Mouse (Mus musculus) B cell, adult 2 months (primary cell): ENCODE data around the gene Krtap11-1.

Source experiments
- DNase-seq, 2 experiments: peaks; one replicate each; pipeline ENCODE4 v3.0.0; 2022

Krtap11-1 gene

GRCm38 (mm10) chr16:89571083-89571482 is at the start of gene Krtap11-1:
TSS of gene Krtap11-1 (minus strand) at chr16:89571183.
- no peak for DNase-seq

GRCm38 (mm10) chr16:89618190-89618589 is 47.2 kb upstream of the Krtap11-1 start:
- no peak for DNase-seq

GRCm38 (mm10) chr16:89617251-89617650 is 46.3 kb upstream of the Krtap11-1 start:
- DNase-seq: no peak

GRCm38 (mm10) chr16:89613726-89614125 is 42.7 kb upstream of the Krtap11-1 start:
- DNase-seq: no peak

GRCm38 (mm10) chr16:89608791-89609185 is 37.8 kb upstream of the Krtap11-1 start:
- no peak for DNase-seq

GRCm38 (mm10) chr16:89608161-89608790 is 37.3 kb upstream of the Krtap11-1 start:
- DNase-seq: no peak

GRCm38 (mm10) chr16:89606951-89607350 is 36.0 kb upstream of the Krtap11-1 start:
- DNase-seq: no peak

GRCm38 (mm10) chr16:89587209-89587608 is 16.2 kb upstream of the Krtap11-1 start:
- DNase-seq: no peak

- DNase-seq: no peak
These were observed 14.9 kb upstream of the Krtap11-1 start for GRCm38 (mm10) chr16:89585604-89586508.

GRCm38 (mm10) chr16:89581658-89582057 is 10.7 kb upstream of the Krtap11-1 start:
- DNase-seq: no peak

GRCm38 (mm10) chr16:89570516-89570915 is 467 bp downstream of the Krtap11-1 start:
- DNase-seq: no peak

GRCm38 (mm10) chr16:89569136-89569535 is 1.8 kb downstream of the Krtap11-1 start:
- no peak for DNase-seq

- DNase-seq: no peak
These were observed 2.8 kb downstream of the Krtap11-1 start for GRCm38 (mm10) chr16:89568141-89568540.

GRCm38 (mm10) chr16:89550298-89550697 is 20.7 kb downstream of the Krtap11-1 start:
- DNase-seq: no peak

- DNase-seq: no peak
These were observed 32.9 kb downstream of the Krtap11-1 start for GRCm38 (mm10) chr16:89538031-89538484.

- no peak for DNase-seq
These were observed 33.6 kb downstream of the Krtap11-1 start for GRCm38 (mm10) chr16:89537349-89537748.

- no peak for DNase-seq
These were observed 40.4 kb downstream of the Krtap11-1 start for GRCm38 (mm10) chr16:89530547-89530946.

GRCm38 (mm10) chr16:89529846-89530245 is 41.1 kb downstream of the Krtap11-1 start:
- DNase-seq: no peak

- DNase-seq: no peak
These were observed 42.6 kb downstream of the Krtap11-1 start for GRCm38 (mm10) chr16:89528380-89528779.

- no peak for DNase-seq
These were observed 50.0 kb downstream of the Krtap11-1 start for GRCm38 (mm10) chr16:89520996-89521395.

GRCm38 (mm10) chr16:89520555-89520954 is 50.4 kb downstream of the Krtap11-1 start:
- DNase-seq: no peak
